Mouse (Mus musculus): ENCODE results near the gene Zp3r. TPM values are rescaled to one million over a fixed set of nuclear protein-coding genes. Genes with fewer than 3 reads are reported as not detected.

Gene Zp3r
- polyA plus RNA-seq, 1 experiment from 2014 or later, result not detected

- WGBS (ENCODE audit: missing documents), result 39% methylated on average over 19 of the region's 19 CpGs
- Histone ChIP-seq H3K27ac (no peak overlapping the region), H3K4me3 (ENCODE audit: inconsistent target) (no peak overlapping the region)
Measured at GRCm38 (mm10) chr1:130550242-130551167, 78.9 kb downstream of the Zp3r start.

DNA sequence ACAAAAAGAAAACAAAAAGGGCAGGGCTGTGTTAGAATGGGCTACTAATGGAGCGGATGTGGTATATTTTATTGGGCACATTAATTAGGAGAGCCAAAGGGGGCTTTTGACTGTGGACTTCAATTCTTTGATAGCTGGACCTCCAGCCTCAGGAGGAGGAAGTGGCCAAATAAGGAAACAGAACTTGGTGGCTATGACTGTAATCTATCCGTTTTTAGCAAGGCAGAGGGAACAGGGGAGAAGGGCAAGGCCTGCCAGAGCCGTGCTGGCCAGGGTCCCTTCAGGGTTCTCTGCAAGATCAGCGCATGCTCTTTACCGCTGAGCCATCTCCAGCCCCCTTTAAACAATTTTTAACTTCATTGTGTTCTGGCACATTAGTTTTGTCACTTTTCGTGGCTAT is 79.7 kb downstream of the Zp3r start:
- Histone ChIP-seq H3K27ac (no peak overlapping the region), H3K79me2 (ENCODE audit: inconsistent target) (no peaks in the 10 kb centered on the region), H3K36me3 (ENCODE audit: inconsistent target) (no peaks in the 10 kb centered on the region), H3K4me3 (ENCODE audit: inconsistent target) (no peak overlapping the region)
- WGBS (ENCODE audit: missing documents), result 45% methylated on average over 6 of the region's 6 CpGs

More at GRCm38 (mm10) chr1:130550242-130551167, 78.9 kb downstream of the Zp3r start:
- Histone ChIP-seq H3K79me2 (ENCODE audit: inconsistent target) (no peaks in the 10 kb centered on the region), H3K36me3 (ENCODE audit: inconsistent target) (no peaks in the 10 kb centered on the region)

GRCm38 (mm10) chr1:130549160-130549559 is 80.3 kb downstream of the Zp3r start:
- no peaks in the 10 kb centered on the region for H3K36me3 ChIP-seq (ENCODE audit: inconsistent target)
- H3K27ac ChIP-seq, result no peak overlapping the region
- H3K4me3 ChIP-seq (ENCODE audit: inconsistent target), result no peak overlapping the region
- H3K79me2 ChIP-seq (ENCODE audit: inconsistent target), result no peaks in the 10 kb centered on the region
- 19% methylated on average over 7 of the region's 7 CpGs for WGBS (ENCODE audit: missing documents)

- 22% methylated on average over 25 of the region's 25 CpGs for WGBS (ENCODE audit: missing documents)
- no peak overlapping the region for H3K27ac ChIP-seq
- H3K4me3 ChIP-seq (ENCODE audit: inconsistent target), result peak overlapping the region; percentile 13; the same call in 1 of the 2 replicates
- H3K79me2 ChIP-seq (ENCODE audit: inconsistent target), result no peaks in the 10 kb centered on the region
- H3K36me3 ChIP-seq (ENCODE audit: inconsistent target), result no peaks in the 10 kb centered on the region
Measured at GRCm38 (mm10) chr1:130547674-130548429, 81.6 kb downstream of the Zp3r start.

Other genes with a start within 250 kb of the Zp3r start
- gene Cd55b, start 206.6 kb downstream of the Zp3r start, polyA plus RNA-seq (2018), result not detected in 3 replicates
- 1.9 to 2.9 TPM (median 1.9 TPM) in 3 replicates for gene Cd55, start 166.9 kb downstream of the Zp3r start, polyA plus RNA-seq (2018)
- gene C4bp, start 32.0 kb upstream of the Zp3r start, polyA plus RNA-seq (2018), result not detected in 3 replicates
- 0.13 TPM in 1 of 3 replicates, not detected in the others for gene Gm29427, start 86.2 kb upstream of the Zp3r start, polyA plus RNA-seq (2018)
- 2.8 to 3.3 TPM (median 3.0 TPM) in 3 replicates for gene Yod1, start 87.7 kb upstream of the Zp3r start, polyA plus RNA-seq (2018)
- 6.0 to 10.1 TPM (median 7.7 TPM) in 3 replicates for gene Pfkfb2, start 99.6 kb upstream of the Zp3r start, polyA plus RNA-seq (2018)
- 0.35 to 0.75 TPM (median 0.52 TPM) in 3 replicates for gene AA986860, start 102.4 kb upstream of the Zp3r start, polyA plus RNA-seq (2018)
- gene Fcamr, start 171.3 kb upstream of the Zp3r start, polyA plus RNA-seq (2018), result not detected in 3 replicates
- not detected in 3 replicates for gene Pigr, start 197.1 kb upstream of the Zp3r start, polyA plus RNA-seq (2018)
- gene Fcmr, start 236.0 kb upstream of the Zp3r start, polyA plus RNA-seq (2018), result 0.49 TPM in 1 of 3 replicates, not detected in the others

Measured in macrophage (primary cell).